Mouse (Mus musculus): Measurements from ENCODE around the gene Rpa1.

GRCm38 (mm10) chr11:75262791-75263190 lies 85.3 kb downstream of the Rpa1 start:
- TF ChIP-seq EP300 (IDR thresholded peaks at IDR 0.05; ENCODE audit: low read depth) (no peak), CTCF (IDR thresholded peaks at IDR 0.05; ENCODE audit: low read depth) (no peak)
